Mouse (Mus musculus): ENCODE data around the gene Diexf.

The Diexf gene

DNA sequence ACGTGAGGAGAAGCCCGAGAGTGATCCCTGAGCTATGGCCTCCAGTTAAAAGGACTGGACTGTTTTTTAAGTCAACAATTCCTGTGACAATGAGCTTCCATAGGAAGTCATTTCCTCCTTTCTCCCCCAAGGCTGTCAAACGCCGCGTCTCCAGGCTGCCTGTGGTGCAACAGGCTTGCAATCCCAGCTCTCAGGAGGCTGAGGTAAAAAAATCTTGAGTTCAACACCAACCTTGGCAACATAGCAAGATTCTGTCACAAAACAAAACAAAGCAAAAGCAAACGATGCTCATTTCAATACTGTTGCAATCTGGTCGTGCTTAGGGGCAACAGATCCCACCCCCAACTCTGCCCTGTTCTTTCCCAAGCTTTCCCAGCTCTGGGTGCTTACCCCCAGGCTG is 8.0 kb upstream of the Diexf start:
- DNase-seq: no peak

DNA sequence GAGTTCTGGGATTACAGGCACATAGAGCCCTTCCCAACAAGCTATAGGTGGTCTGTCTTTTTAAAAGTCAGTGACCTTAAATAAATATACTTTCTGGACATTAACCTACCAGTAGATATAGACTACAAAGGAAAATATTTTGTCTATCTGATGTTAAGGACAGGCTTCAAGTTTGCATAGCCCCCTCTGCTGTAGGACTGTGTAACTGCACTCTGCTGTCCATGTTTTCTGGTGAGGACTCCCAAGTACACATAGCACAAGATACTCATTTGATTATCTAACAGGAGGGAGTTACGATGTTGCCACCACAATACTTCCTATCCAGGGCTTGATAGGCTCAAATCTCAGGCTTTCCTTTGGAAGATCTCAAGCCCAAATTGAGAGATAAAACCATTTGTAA is 3.7 kb upstream of the Diexf start:
- no peak for DNase-seq

DNA sequence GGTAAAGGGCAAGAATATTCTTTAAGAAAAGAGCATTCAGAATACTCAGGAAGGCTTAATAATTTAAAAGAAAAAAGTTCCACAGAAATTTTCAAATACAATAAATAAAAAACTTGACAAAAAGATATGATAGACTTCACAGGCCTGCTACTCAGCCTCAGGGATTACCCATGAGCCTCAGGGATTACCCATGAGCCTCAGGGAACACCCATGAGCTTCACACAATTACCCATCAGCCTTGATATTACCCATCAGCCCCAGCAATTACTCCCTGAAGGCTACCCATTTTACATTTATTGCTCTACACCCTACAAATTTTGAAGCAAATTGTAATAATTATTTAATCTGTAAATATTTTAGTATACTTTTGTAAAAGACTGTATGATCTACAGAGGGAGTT is 2.3 kb upstream of the Diexf start:
- no peak for DNase-seq

DNA sequence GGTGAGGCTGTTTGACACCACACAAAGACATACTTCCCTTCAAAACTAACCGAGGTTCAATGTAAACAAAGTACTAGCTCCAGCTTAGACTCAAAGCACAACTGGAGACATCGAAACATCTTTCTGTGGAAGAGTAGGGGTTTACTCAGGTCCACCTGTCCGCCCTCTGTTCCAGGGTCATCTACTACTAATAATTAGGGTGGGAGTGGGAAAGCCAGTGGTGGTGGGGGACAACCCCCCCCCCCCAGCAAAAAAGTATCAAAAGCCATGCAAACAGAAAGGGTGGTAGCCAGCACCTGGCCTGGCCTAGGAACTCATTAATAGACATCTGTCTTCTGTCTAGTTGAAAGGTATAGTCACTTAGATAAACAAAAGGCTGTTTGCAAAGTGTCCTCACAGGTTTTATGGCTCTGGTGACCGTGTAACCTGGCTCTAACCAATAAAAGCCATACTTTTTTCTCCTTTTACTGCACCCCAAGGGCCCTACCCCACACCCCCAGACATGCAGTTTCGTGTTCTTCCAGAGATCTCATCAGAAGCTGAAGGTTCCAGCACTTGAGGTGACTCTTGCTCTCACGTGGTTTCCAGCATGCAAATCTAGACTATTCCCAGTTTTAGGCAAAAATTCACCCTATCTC is 1.4 kb upstream of the Diexf start:
- DNase-seq: no peak

DNA sequence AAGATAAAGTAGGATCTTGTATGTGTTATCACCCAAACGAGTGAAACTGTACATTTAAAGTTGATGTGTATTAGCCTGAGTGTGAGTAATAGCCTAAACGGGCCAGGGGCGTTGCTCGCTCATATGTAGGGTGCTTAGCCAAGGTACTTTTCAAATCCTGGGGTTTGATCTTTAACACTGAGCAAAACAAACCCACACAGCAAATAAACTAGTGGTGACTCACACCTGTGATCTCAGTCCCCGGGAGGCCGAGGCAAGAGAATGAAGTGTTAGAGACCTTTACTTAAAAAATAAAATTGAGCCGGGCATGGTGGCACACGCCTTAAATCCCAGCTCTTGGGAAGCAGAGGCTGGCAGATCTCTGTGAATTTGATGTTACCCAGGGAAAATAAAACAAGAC is 767 bp upstream of the Diexf start:
- no peak for DNase-seq

DNA sequence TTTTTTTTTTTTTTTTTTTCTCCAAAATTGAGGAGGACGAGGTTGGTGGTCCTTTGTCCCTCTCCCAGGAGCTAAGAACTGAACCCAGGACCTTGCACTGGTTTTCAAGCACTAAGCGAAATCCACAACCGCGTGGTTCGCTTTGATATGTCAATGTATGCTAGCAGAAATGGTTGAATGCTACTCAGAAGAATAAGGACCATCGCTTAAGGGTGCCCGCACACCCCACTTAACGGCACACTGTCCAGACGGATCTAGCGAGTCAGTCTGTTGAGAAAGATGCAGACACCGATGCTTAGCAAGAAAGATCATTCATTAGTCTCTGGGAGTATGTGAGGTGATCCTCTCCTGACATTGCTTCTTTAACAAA is 369 bp upstream of the Diexf start:
- DNase-seq: no peak

DNA sequence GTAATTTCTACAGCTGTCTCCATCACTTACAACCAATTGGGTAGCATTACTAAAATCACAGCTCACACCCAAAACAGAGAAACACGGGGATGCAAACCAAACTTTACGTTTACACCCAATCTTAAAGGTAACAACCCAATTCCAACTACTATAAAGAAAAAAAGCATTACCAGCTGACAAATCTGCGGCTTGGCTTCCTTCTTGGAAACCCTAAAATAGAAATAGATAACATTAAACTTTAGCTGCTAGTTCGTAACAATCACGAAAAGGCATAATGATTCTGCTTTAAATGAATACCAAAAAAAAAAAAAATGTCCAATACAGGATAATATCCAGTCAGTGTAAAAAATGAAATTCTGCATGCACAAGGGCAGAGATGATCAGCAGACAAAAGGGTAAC is 751 bp downstream of the Diexf start:
- no peak for DNase-seq

DNA sequence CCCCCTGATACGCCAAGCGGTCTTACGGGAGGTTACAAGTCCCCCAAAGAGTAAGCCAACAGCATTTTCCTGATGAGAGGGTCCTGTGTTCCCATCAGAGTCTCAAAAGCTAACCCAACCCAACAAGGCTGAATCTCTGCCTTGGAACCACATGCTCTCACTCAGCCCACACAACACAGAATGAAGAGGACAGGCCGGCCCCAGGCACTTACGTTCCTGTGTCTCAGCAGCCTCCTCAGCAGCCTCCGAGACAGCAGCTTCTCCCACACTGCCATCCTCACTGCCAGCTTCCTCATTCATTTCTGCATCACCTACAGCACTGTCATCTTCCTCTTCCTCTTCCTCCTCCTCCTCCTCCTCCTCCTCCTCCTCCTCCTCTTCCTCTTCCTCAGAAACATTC is 2.0 kb downstream of the Diexf start:
- DNase-seq: no peak

DNA sequence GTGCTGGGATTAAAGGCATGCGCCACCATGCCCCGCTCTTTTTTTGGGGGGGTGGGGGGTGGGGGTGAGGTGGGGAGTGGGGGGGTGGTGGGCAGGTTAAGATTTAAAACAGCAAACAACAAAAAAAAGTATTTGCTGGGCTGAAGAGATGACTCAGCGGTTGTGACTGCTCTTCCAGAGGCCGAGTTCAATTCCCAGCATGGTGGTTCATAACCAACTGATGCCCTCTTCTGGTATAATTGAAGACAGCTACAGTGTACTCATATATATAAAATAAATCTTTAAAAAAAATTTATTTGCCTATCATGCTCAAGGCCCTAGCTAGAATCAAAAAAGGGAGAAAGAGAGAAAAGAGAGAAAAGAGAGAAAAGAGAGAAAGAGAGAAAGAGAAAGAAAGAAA is 4.2 kb downstream of the Diexf start:
- no peak for DNase-seq

DNA sequence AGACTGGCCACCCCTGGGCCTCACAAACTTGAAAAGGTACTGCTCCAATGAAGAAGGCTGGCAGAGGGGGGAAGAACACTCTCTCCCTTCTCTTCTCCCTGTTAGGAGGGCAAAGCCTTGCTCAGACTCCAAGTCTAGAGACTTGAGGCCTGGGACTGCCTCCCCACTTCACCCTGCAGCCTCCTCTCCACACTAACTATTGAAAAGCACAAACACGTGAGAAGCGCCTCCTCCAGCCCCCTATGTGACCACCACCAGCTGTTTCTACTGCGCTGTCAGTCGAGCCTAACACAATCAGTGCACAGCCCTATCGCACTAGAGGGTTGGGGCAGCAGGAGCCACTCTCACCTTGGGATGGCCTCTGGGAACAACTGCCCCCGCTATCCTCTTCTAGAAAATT is 6.8 kb downstream of the Diexf start:
- no peak for DNase-seq

DNA sequence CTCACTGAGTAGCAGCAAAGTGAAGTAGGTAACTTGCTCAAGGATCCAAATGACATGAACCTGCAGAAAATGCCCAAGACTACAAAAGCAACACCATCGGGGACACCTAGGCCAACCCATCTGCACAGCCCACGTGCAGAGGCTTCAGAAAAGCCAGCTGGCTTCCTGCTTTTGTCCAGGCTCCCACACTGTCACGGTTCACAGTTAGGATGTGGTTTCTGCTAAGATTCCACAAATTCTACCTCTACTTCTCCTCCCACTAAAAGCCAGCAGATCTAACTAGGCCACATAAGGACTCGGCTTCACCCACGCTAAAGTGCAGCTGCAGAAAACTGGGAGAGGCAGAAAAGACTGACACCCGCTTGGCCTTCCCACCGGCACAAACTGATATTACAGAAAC is 7.3 kb downstream of the Diexf start:
- DNase-seq: no peak

DNA sequence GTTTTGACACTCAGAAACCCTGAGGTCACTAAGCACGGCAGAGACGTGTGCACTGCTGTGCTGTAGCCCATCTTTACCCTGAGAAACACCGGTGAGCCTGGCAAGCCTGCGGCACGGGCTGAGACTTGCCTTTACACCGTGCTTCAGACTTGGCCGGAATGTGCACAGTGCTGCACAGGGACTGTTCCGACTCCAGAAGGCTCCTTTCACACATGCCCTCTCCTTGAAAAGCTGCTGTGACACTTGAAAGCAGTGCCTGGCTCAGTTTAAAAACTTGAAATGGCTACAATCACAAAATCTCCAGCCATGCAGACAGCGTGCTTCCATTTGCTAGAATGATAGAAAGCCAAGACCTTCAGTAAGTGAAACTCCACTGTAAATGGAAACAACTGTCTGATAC is 18.0 kb downstream of the Diexf start:
- no peak for DNase-seq

DNA sequence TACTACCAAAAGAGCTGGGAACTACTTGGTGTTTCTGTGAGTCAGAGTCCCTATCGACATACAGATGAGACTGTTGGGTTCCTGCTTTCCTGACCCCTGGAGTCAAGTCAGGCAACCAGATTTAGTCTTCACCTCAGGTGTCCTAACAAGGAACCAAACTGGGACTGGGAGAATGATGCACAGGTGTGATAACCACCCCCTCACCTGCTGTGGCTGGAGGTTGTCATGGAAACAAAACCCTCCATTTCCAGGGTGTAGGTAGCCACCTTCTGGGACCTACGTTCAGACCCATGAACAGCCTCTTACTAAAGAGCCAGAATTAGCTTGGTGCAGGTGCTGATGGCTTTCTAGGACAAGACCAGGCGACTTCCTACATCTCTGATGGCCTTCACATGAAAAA is 27.1 kb downstream of the Diexf start:
- no peak for DNase-seq

DNA sequence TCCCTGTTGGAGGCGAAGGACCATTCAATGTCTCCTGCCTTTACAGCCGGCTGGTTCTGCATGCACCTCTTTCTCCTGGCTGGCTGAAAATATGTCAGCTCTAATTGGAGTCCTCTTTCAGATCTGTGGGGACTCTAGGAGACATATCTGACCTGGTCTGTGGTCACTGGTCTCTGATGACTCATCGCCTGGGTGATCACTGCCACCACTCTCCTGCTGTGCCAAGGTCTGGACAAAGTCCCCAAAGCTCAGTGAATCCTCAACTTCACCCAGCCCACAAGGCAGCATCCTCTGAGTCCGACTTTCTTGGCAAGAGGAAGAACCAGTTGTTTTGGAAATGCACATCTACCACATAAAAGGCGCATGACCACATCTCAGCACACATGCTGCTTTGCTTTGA is 27.5 kb downstream of the Diexf start:
- no peak for DNase-seq

DNA sequence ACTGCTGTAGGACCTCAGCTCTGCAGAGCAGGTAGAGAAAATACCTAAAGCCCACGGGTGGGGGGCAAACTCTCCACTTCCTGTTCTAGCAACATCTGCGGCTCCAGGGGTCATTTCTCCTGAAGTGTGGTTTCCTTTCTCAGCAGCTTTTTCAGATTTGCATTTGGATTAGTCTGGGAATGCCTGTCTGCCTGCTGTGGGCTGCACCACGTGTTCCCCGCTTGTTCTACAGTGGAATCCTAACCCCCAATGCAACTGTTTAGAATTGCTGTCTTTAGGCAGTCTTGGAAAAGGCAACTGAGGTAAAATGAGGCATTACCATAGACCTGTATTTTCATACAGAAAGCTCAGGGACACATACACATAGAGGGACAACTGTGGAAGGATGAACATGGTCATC is 28.0 kb downstream of the Diexf start:
- DNase-seq: no peak

DNA sequence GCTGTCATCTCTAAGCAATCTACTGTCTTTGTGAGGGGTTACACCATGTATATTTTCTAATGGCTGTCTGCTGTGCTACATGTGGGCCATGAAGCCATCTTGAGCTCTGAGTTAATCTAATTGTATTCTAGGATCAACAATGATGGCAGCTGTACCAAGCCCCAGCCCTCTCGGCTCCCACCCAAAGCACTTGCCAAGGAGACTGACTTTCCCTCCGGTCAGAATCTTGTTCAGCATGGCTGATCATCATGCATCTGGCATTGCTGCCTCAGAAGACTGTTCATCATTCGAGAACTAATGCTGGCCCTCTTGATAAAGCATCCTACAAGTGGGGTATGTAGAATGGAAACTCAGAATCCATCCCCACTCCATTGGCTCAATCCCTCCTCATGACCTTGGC is 31.1 kb downstream of the Diexf start:
- no peak for DNase-seq

DNA sequence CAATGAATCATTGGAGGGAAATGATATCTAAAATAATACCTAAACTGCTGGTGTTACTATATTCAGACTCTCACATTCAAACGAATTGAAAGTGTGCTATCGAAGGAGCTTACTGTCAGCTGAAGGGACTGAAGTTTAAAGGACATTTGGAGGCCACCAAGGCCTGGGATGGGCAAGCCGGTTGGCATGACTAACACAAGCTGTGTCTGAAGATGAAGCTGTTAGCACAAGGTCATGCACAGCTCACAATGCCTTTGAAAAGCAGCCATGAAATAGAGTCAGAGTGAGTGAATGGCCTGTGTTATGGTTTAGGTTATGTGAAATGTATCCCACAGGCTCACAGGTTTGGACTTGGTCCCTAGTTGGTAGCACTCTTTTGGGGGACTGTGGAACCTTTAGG is 36.5 kb downstream of the Diexf start:
- DNase-seq: no peak

DNA sequence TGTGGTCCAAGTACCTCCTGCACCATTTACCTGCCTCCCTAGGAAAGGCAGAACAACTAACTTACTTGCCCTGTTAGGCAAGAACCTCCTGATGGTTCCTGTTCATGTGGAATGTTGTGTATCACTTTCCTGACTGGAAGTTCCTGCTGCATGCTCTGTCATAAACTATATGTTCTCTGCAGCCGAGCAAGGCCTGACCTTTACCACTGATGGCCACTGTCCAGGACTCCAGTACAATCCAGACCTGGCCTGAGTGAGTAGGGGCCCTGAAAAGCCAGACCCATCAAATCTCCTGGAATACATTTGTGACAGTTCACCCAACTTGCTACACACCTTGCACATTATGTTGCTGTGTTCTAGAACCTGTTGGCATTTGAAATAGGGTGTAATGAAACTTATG is 37.3 kb downstream of the Diexf start:
- no peak for DNase-seq

DNA sequence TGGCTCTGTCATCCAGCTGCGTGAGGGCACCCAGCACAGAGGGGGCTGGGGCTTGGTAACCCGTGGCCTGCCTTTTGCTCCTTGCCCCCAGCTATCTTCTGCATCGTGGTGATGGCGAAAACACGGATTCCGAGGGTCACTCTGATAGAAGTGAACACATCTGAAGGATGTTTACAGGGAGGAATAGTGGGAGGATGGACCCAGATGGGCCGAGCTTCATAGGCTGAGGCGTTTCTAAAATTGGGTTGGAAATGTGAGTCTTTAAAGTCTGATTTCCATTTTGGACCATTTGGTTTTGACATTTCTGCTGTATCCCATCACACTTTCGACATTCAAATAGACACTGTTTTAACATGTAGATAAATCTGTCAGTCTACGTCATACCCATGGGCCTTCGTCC is 39.2 kb downstream of the Diexf start:
- no peak for DNase-seq

DNA sequence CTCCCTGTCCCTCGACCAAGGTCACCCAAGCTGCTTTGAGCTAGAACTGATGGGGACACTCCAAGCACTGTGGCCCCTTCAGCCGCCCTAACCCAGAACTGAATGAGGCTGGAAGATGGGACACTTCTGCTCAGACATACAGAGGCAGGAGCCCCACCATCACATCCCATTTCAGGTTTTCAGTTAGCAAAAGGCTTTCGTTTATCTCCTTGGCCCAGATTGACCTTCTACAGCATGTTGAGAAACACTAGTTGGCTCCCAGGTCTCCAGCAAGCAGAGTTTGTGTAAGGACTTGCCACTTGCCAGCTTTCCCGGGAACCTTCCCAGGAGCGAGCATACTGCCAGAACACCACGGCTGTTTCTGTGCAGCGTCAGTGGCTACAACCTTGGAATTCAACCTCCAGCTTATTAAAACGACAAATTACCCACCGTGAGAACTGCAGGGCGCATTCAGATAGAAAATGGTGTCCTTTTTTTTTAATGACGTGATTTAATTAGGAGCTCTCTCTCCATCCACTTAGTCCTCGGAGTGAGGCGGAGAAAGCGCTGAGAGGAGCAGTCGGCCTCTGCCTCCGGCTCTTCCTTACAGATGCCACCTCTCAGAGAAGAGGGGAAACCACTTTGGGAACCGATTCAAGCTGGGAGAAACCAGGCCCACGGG is 39.7 kb downstream of the Diexf start:
- DNase-seq: peak; percentile 26 to 37

DNA sequence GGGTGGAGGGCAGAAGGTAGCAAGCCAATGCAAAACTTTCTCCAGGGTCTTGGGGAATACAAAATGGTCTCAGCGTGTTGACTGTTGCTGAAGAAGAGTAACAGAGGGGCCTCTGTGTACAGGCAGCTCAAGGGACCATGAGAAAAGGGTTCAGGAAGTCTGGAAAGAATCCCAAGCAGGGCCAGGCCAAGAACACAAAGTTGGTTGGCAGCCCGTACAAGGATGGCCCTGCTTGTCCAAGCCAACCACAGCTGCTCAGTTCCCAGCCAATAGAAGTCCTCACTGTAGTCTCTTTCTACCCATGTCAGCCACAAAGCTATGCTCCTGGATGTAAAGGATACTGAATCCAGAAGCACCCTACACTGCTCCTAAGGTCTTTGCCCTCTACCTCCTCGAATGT is 40.4 kb downstream of the Diexf start:
- no peak for DNase-seq

DNA sequence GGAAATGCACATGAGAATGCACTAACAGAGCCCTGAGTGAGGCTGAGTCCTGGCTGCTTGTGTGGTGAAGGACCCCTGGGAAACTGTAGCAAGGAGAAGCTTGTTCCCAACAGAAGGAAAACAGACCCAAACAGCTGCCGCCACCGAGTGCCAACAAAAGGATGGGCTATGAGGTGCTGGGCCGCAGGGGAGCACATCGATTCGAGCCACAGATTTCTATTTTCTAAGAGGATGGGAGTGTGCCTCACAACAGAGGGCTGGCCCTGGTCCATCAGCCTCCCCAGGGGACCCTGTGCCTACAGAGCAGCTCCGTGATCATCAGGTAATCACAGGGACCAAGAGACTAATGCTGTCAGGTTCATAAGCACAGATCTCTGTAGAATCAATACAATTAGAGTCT is 40.9 kb downstream of the Diexf start:
- DNase-seq: no peak

DNA sequence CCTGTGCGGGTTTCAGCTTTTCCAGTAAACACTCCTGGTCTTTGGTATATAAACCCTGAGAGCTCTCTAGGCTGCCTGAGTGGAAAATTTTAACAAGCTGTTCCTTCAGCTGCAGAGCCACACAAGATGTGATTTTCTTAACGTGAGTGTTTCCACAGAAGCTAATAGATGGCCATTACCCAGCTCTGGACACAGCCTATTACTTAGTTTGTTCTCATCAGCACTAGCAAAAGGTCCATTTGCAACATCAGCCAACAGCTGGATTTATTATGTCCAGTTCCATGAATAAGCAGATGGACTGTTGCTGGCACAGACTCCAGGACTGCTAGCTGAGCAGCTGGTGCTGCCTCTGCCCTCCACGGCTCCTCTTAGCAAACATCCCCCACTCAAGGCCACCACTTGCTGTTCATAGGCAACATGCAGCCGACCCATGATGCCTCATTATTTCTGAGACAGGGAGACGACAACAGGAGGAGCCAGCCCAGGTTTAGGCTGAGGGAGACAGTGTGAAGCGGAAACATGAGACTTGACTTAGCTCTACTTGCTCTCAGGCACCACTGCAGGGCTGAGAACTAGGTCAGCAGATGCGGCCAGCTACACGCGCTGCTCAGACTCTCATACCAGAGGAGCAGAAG is 43.1 kb downstream of the Diexf start:
- DNase-seq: peak in 1 of 2 experiments; percentile 53

DNA sequence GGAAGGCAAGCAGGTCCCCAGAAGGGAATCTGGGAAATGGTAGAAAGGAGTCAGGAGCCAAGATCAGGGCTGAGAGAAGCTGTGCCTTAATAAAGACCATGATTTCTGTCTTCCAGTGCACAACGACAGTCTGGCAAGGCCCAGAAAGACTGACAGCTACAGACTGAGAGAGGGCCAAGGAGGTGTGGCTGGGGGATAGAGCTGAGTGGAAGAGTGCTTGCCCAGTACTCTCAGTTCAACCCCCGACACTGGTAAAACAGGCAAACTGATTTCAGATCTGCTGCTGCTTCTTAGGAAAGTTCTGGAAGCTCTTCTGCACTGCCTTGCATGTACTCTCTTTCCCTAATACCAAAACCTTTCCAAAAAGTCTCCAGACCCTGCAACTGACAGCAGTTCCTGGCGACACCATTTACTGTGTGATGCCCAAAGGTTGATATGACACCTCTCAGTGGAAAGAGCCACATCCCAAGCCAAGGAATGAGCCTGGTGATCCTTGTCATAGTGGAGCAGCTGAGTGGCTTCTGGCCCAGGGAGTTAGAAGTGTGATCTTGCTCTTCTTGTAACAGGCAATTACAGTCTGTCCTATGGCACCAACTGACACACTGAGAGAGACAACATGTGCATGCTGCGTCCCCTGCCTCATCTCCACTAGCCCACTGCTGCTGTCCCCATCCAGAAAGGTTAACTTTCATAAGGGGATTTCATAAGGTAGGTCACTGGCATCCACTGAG is 43.8 kb downstream of the Diexf start:
- no peak for DNase-seq

All from lung, adult 18-20 months (tissue).